Mouse (Mus musculus): ENCODE measurements around the gene 4921536K21Rik. TPM values are rescaled to one million over a fixed set of nuclear protein-coding genes. Genes with fewer than 3 reads are reported as not detected.

The 4921536K21Rik gene
- total and polyA plus RNA-seq, 3 experiments = 0.08 to 0.40 TPM; not detected in 1

- Histone ChIP-seq H3K4me3 (ENCODE audit: control insufficient read depth in 1 of 2, insufficient read depth in 1 of 2, low read depth in 2 of 2, low read length in 2 of 2) (no peak overlapping the region), H3K36me3 (ENCODE audit: control insufficient read depth in 1 of 2, insufficient read depth in 2 of 2, low read length in 2 of 2) (peaks cover 0 to 6% of the 10 kb centered on the region in 2 experiments; a peak in 1 of 4 replicates), H3K4me1 (ENCODE audit: control insufficient read depth in 1 of 2, insufficient read depth in 2 of 2, low read length in 2 of 2) (peaks cover 6 to 16% of the 10 kb centered on the region in 2 experiments), H3K9me3 (replicated peaks; ENCODE audit: insufficient read depth, low read length) (no peaks in the 10 kb centered on the region), H3K79me2 (ENCODE audit: control insufficient read depth, insufficient read depth, low read length, poor library complexity) (no peaks in the 10 kb centered on the region), H3K27ac (ENCODE audit: control insufficient read depth, low read depth, low read length) (no peak overlapping the region), H3K9ac (ENCODE audit: control insufficient read depth, low read depth, low read length, poor library complexity, severe bottlenecking) (no peak overlapping the region), H3K27me3 (ENCODE audit: control insufficient read depth in 1 of 2, insufficient read depth in 2 of 2, low read length in 2 of 2) (no peaks in the 10 kb centered on the region)
- peak; percentile 93 to 97 (median 94) for TF ChIP-seq CTCF (IDR thresholded peaks at IDR 0.05 in 2 of 3, conservative IDR thresholded peaks at IDR 0.05 in 1 of 3; ENCODE audit: control insufficient read depth in 1 of 3, insufficient read depth in 1 of 3, low read depth in 2 of 3, low read length in 3 of 3, poor library complexity in 1 of 3, severe bottlenecking in 1 of 3)
- TF ChIP-seq MEF2A (IDR thresholded peaks at IDR 0.05; ENCODE audit: extremely low read depth, insufficient replicate concordance, low read depth, low read length, poor library complexity, severe bottlenecking) = no peak
- TF ChIP-seq MYC (IDR thresholded peaks at IDR 0.05; ENCODE audit: low read depth, low read length) = no peak
- TF ChIP-seq JUND (IDR thresholded peaks at IDR 0.05; ENCODE audit: low read depth, low read length) = no peak
- TF ChIP-seq MXI1 (IDR thresholded peaks at IDR 0.05; ENCODE audit: low read depth, low read length) = no peak; the same call in 1 of the 2 replicates
- TF ChIP-seq MAZ (IDR thresholded peaks at IDR 0.05; ENCODE audit: low read depth, low read length) = no peak
- TF ChIP-seq ZC3H11A (IDR thresholded peaks at IDR 0.05; ENCODE audit: low read depth, low read length) = 0 out of 2 replicates have a peak, but pooled peaks have one; percentile 22
- TF ChIP-seq POLR2AphosphoS2 (IDR thresholded peaks at IDR 0.05; ENCODE audit: low read length) = no peak
- TF ChIP-seq RAD21 (IDR thresholded peaks at IDR 0.05; ENCODE audit: low read depth, low read length) = peak; percentile 60
- no peak for TF ChIP-seq NRF1 (IDR thresholded peaks at IDR 0.05; ENCODE audit: insufficient read depth, low read depth, low read length, poor library complexity, severe bottlenecking)
- no peak for TF ChIP-seq TAL1 (IDR thresholded peaks at IDR 0.05; ENCODE audit: low read length)
- no peak for TF ChIP-seq MAFK (IDR thresholded peaks at IDR 0.05; ENCODE audit: borderline replicate concordance, low read depth, low read length)
- no peak for TF ChIP-seq MAX (IDR thresholded peaks at IDR 0.05; ENCODE audit: low read length)
- TF ChIP-seq SMC3 (IDR thresholded peaks at IDR 0.05; ENCODE audit: low read depth, low read length) = peak; percentile 62
- peak; percentile 48; the same call in 1 of the 2 replicates for TF ChIP-seq SIN3A (IDR thresholded peaks at IDR 0.05; ENCODE audit: low read length)
- no peak for TF ChIP-seq NELFE (IDR thresholded peaks at IDR 0.05; ENCODE audit: low read depth, low read length)
- 0 out of 2 replicates have a peak, but pooled peaks have one; percentile 41 for TF ChIP-seq HCFC1 (IDR thresholded peaks at IDR 0.05; ENCODE audit: low read depth, low read length)
- TF ChIP-seq TBP (IDR thresholded peaks at IDR 0.05; ENCODE audit: low read depth, low read length) = 0 out of 2 replicates have a peak, but pooled peaks have one; percentile 31
- TF ChIP-seq ELF1 (IDR thresholded peaks at IDR 0.05; ENCODE audit: low read depth, low read length) = 0 out of 2 replicates have a peak, but pooled peaks have one; percentile 33
- TF ChIP-seq EP300 (IDR thresholded peaks at IDR 0.05; ENCODE audit: low read depth in 1 of 2, low read length in 2 of 2) = no peak
- TF ChIP-seq USF2 (IDR thresholded peaks at IDR 0.05; ENCODE audit: borderline replicate concordance in 1 of 2, insufficient read depth in 1 of 2, low read depth in 1 of 2, low read length in 2 of 2) = no peak
- peak; percentile 86 for DNase-seq (ENCODE audit: low read depth, low spot score)
These were observed 26.5 kb upstream of the 4921536K21Rik start for GRCm38 (mm10) chr11:3921281-3921850.

All from MEL (cell line).